Comparison of ENCODE assay signal across 8 mouse cellular contexts in the genomic region with DNA sequence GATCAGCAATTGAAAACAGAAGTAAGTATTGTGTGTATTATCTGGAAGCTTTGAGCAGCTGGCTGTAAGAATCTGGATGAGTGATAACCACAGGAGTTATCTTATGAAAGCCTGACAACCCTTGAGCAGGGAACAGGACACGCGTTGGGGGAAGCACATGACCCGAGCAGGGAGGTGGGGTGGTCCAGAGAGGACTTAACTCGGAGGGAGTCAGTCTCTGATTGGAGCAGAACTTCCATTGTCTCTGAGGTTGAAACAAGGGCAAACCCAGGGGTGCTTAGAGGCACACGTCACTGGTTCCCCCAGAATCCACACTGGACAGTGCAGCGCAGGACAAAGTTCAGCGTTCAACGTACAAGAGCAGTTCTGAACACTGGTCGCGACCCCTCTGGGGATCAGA. TPM values are rescaled to one million over a fixed set of nuclear protein-coding genes. Genes with fewer than 3 reads are reported as not detected.
DNase-seq lines count a peak whose midpoint lies in the region; ATAC-seq and TF ChIP-seq lines count a peak whose summit lies in the region.
"Had no signal": no experiment of that assay in that cellular context is flagged by ENCODE, and none has a peak within 500 bp of the region (broad histone marks: within the 10 kb centered on the region; RNA-seq: fewer than 3 reads in every experiment).

No protein-coding gene starts in this region.

- TF ChIP-seq EP300 in MEL (IDR thresholded peaks at IDR 0.05; ENCODE audit: low read depth in 1 of 2, low read length in 2 of 2), result no peak

- H3K4me1 ChIP-seq in MEL (ENCODE audit: control insufficient read depth in 1 of 2, insufficient read depth in 2 of 2, low read length in 2 of 2), result peaks cover 0 to 6% of the 10 kb centered on the region in 2 experiments; a peak in 2 of 4 replicates

- TF ChIP-seq RAD21 in MEL (IDR thresholded peaks at IDR 0.05; ENCODE audit: low read depth, low read length), result no peak

- no peak for TF ChIP-seq CTCF in MEL (IDR thresholded peaks at IDR 0.05 in 2 of 3, conservative IDR thresholded peaks at IDR 0.05 in 1 of 3; ENCODE audit: control insufficient read depth in 1 of 3, insufficient read depth in 1 of 3, low read depth in 2 of 3, low read length in 3 of 3, poor library complexity in 1 of 3, severe bottlenecking in 1 of 3)

- H3K9ac ChIP-seq in MEL (ENCODE audit: control insufficient read depth, low read depth, low read length, poor library complexity, severe bottlenecking), result no peak overlapping the region

- peak; percentile 3 for DNase-seq in MEL (ENCODE audit: low read depth, low spot score)
- no peak for DNase-seq in frontal cortex, postnatal 14 days (ENCODE audit: low spot score in 2 of 2)
- DNase-seq in ovary, postnatal 10 days (ENCODE audit: low spot score), result no peak
- DNase-seq in cerebellum, postnatal 4 days (ENCODE audit: low spot score in 2 of 2), result no peak

- ATAC-seq in common myeloid progenitor, adult 5-6 weeks (replicated peaks; ENCODE audit: low read depth, poor library complexity, severe bottlenecking), result peak; percentile 37; the same call in 1 of the 2 replicates
- 0 out of 2 replicates have a peak, but pooled peaks have one; percentile 19 for ATAC-seq in granulocyte monocyte progenitor cell, adult 5-6 weeks (replicated peaks; ENCODE audit: poor library complexity, severe bottlenecking)
- ATAC-seq in megakaryocyte progenitor cell, adult 5-6 weeks (replicated peaks; ENCODE audit: poor library complexity), result 0 out of 2 replicates have a peak, but pooled peaks have one; percentile 12

- H3K79me2 ChIP-seq in MEL (ENCODE audit: control insufficient read depth, insufficient read depth, low read length, poor library complexity), result no peaks in the 10 kb centered on the region

- H3K4me3 ChIP-seq in MEL (ENCODE audit: control insufficient read depth in 1 of 2, insufficient read depth in 1 of 2, low read depth in 2 of 2, low read length in 2 of 2), result no peak overlapping the region

- no peak for TF ChIP-seq POLR2A in MEL (IDR thresholded peaks at IDR 0.05; ENCODE audit: control insufficient read depth in 1 of 2, insufficient read depth in 1 of 2, low read depth in 1 of 2, low read length in 2 of 2, poor library complexity in 1 of 2)

- H3K9me3 ChIP-seq in MEL (replicated peaks; ENCODE audit: insufficient read depth, low read length), result no peaks in the 10 kb centered on the region
- H3K9me3 ChIP-seq: G1E had no signal

- no peak overlapping the region for H3K27ac ChIP-seq in MEL (ENCODE audit: control insufficient read depth, low read depth, low read length)

- no peaks in the 10 kb centered on the region for H3K36me3 ChIP-seq in MEL (ENCODE audit: control insufficient read depth in 1 of 2, insufficient read depth in 2 of 2, low read length in 2 of 2)
- H3K36me3 ChIP-seq: G1E had no signal

- H3K27me3 ChIP-seq in MEL (ENCODE audit: control insufficient read depth in 1 of 2, insufficient read depth in 2 of 2, low read length in 2 of 2), result no peaks in the 10 kb centered on the region

TF ChIP-seq in MEL, 35 proteins besides CTCF, POLR2A, EP300 and RAD21:
- TF ChIP-seq MXI1 (IDR thresholded peaks at IDR 0.05; ENCODE audit: low read depth, low read length), result no peak
- peak; percentile 36; the same call in 1 of the 2 replicates for TF ChIP-seq USF1 (IDR thresholded peaks at IDR 0.05; ENCODE audit: low read depth, low read length)
- no peak for TF ChIP-seq ZMIZ1 (IDR thresholded peaks at IDR 0.05; ENCODE audit: low read depth, low read length)
- TF ChIP-seq ETS1 (IDR thresholded peaks at IDR 0.05; ENCODE audit: low read depth, low read length), result 0 out of 2 replicates have a peak, but pooled peaks have one; percentile 8

RNA-seq across cellular contexts. Expression of gene Gm3646, which starts 34.1 kb away (rescaled TPM):
- total RNA-seq in MEL (2012; rRNA removed), result not detected in 2 replicates
- polyA plus RNA-seq in MEL (2012; ENCODE audit: insufficient read depth in 1 of 2, insufficient read length in 2 of 2, low read depth in 1 of 2, low replicate concordance in 2 of 2, missing spikeins in 1 of 2), result not detected
- total RNA-seq in common myeloid progenitor, adult 5-6 weeks (2017), result not detected in 2 replicates
- not detected in 2 replicates for total RNA-seq in granulocyte monocyte progenitor cell, adult 5-6 weeks (2014; fragmentation: Nextera tagmentation)
- not detected in 2 replicates for total RNA-seq in granulocyte monocyte progenitor cell, adult 5-6 weeks (2017)
- not detected in 2 replicates for total RNA-seq in megakaryocyte progenitor cell, adult 5-6 weeks (2015)
- not detected in 2 replicates for total RNA-seq in megakaryocyte progenitor cell, adult 5-6 weeks (2017)
- total RNA-seq: G1E had no signal
- polyA plus RNA-seq: G1E had no signal
